Mouse (Mus musculus): ENCODE data around the gene Cngb1.

The Cngb1 gene

GRCm38 (mm10) chr8:95330367-95330766 lies 24.0 kb upstream of the Cngb1 start:
- in situ Hi-C loops (cut with MboI; ENCODE audit: unreplicated experiment in 2 of 2) = loop anchor here (5.0 to 25.0 kb wide), 4 partner anchors 73 to 554 kb away; partner anchors contain the start of genes Cnot1 (in 1 of the 2), Got2 (in 1 of the 2) and Sap18b (in 1 of the 2)

GRCm38 (mm10) chr8:95327866-95328465 lies 21.6 kb upstream of the Cngb1 start:
- in situ Hi-C loops (cut with MboI; ENCODE audit: unreplicated experiment in 2 of 2) = loop anchor here (5.0 to 25.0 kb wide), 5 partner anchors 71 to 509 kb away; partner anchors contain the start of genes Cfap20 (in 1 of the 2), Cnot1 (in 1 of the 2) and Sap18b (in 1 of the 2)

- in situ Hi-C loops (cut with MboI; ENCODE audit: unreplicated experiment in 2 of 2) = loop anchor here (5.0 to 25.0 kb wide), 5 partner anchors 70 to 510 kb away; partner anchors contain the start of genes Cfap20 (in 1 of the 2), Cnot1 (in 1 of the 2) and Sap18b (in 1 of the 2)
Observed at GRCm38 (mm10) chr8:95326822-95327221, 20.4 kb upstream of the Cngb1 start.

GRCm38 (mm10) chr8:95324646-95325045 lies 18.3 kb upstream of the Cngb1 start:
- in situ Hi-C loops (cut with MboI; ENCODE audit: unreplicated experiment in 2 of 2) = loop anchor here (5.0 to 25.0 kb wide), 5 partner anchors 67 to 513 kb away; partner anchors contain the start of genes Cfap20 (in 1 of the 2), Cnot1 (in 1 of the 2) and Sap18b (in 1 of the 2)

GRCm38 (mm10) chr8:95323201-95323600 lies 16.8 kb upstream of the Cngb1 start:
- in situ Hi-C loops (cut with MboI; ENCODE audit: unreplicated experiment in 2 of 2) = loop anchor here in 1 of 2 experiments (10.0 kb wide), 1 partner anchor 378 kb away; no protein-coding TSS in a partner anchor

GRCm38 (mm10) chr8:95320224-95321139 lies 14.1 kb upstream of the Cngb1 start:
- in situ Hi-C loops (cut with MboI; ENCODE audit: unreplicated experiment in 2 of 2) = loop anchor here in 1 of 2 experiments (10.0 kb wide), 1 partner anchor 376 kb away; no protein-coding TSS in a partner anchor

- in situ Hi-C loops (cut with MboI; ENCODE audit: unreplicated experiment in 2 of 2) = no loop called here
Observed at GRCm38 (mm10) chr8:95315350-95315749, 9.0 kb upstream of the Cngb1 start.

GRCm38 (mm10) chr8:95314707-95315106 lies 8.3 kb upstream of the Cngb1 start:
- in situ Hi-C loops (cut with MboI; ENCODE audit: unreplicated experiment in 2 of 2) = no loop called here

- in situ Hi-C loops (cut with MboI; ENCODE audit: unreplicated experiment in 2 of 2) = no loop called here
Observed at GRCm38 (mm10) chr8:95313857-95314256, 7.5 kb upstream of the Cngb1 start.

GRCm38 (mm10) chr8:95312836-95313235 lies 6.5 kb upstream of the Cngb1 start:
- in situ Hi-C loops (cut with MboI; ENCODE audit: unreplicated experiment in 2 of 2) = no loop called here

GRCm38 (mm10) chr8:95310342-95310970 lies 4.1 kb upstream of the Cngb1 start, which contains the start of gene Tepp:
TSS of gene Tepp (plus strand) at chr8:95310566.
- in situ Hi-C loops (cut with MboI; ENCODE audit: unreplicated experiment in 2 of 2) = no loop called here

- in situ Hi-C loops (cut with MboI; ENCODE audit: unreplicated experiment in 2 of 2) = loop anchor here (5.0 to 10.0 kb wide), 2 partner anchors 53 to 361 kb away; no protein-coding TSS in a partner anchor
Observed at GRCm38 (mm10) chr8:95305526-95305925, 859 bp downstream of the Cngb1 start.

GRCm38 (mm10) chr8:95302410-95302809 lies 4.0 kb downstream of the Cngb1 start:
- in situ Hi-C loops (cut with MboI; ENCODE audit: unreplicated experiment in 2 of 2) = loop anchor here in 1 of 2 experiments (10.0 kb wide), 1 partner anchor 358 kb away; no protein-coding TSS in a partner anchor

GRCm38 (mm10) chr8:95293891-95294290 lies 12.5 kb downstream of the Cngb1 start:
- in situ Hi-C loops (cut with MboI; ENCODE audit: unreplicated experiment in 2 of 2) = no loop called here

- in situ Hi-C loops (cut with MboI; ENCODE audit: unreplicated experiment in 2 of 2) = no loop called here
Observed at GRCm38 (mm10) chr8:95293172-95293571, 13.2 kb downstream of the Cngb1 start.

GRCm38 (mm10) chr8:95289066-95289650 lies 17.2 kb downstream of the Cngb1 start:
- in situ Hi-C loops (cut with MboI; ENCODE audit: unreplicated experiment in 2 of 2) = no loop called here

GRCm38 (mm10) chr8:95281493-95281892 lies 24.9 kb downstream of the Cngb1 start:
- in situ Hi-C loops (cut with MboI; ENCODE audit: unreplicated experiment in 2 of 2) = no loop called here

- in situ Hi-C loops (cut with MboI; ENCODE audit: unreplicated experiment in 2 of 2) = no loop called here
Observed at GRCm38 (mm10) chr8:95272871-95273270, 33.5 kb downstream of the Cngb1 start.

- in situ Hi-C loops (cut with MboI; ENCODE audit: unreplicated experiment in 2 of 2) = no loop called here
Observed at GRCm38 (mm10) chr8:95271841-95272240, 34.5 kb downstream of the Cngb1 start.

GRCm38 (mm10) chr8:95270501-95270900 lies 35.9 kb downstream of the Cngb1 start:
- in situ Hi-C loops (cut with MboI; ENCODE audit: unreplicated experiment in 2 of 2) = no loop called here

Data from v-Abl transformed pro-B cells (cell line).